Mouse (Mus musculus) liver, adult 2 months (tissue): ENCODE measurements around the gene Esyt2. TPM values are rescaled to one million over a fixed set of nuclear protein-coding genes. Genes with fewer than 3 reads are reported as not detected.

ENCODE experiments used
- DNase-seq: peaks from one replicate; pipeline ENCODE4 v3.0.0-alpha.2; 2011; ENCODE audit warnings: low read depth, low spot score; ENCODE audit errors: extremely low read depth
- H3K27ac ChIP-seq: fragments of 200-500 bp; replicated peaks from 2 replicates; pipeline ENCODE4 v1.5.1; 2012; ENCODE audit warnings: low read depth, mild to moderate bottlenecking, control low read depth, inconsistent platforms, low read length; ENCODE audit not compliant: insufficient read depth
- H3K27me3 ChIP-seq: fragments of 200-500 bp; 2 replicates; pipeline ENCODE4 v1.6.1; 2012; ENCODE audit warnings: mild to moderate bottlenecking, moderate library complexity, low read length, inconsistent platforms; ENCODE audit not compliant: control insufficient read depth, insufficient read depth
- H3K36me3 ChIP-seq: fragments of 200-500 bp; 2 replicates; pipeline ENCODE4 v1.6.1; 2012; ENCODE audit warnings: low read length, inconsistent platforms; ENCODE audit not compliant: control insufficient read depth, insufficient read depth
- H3K4me1 ChIP-seq: fragments of 200-500 bp; 2 replicates; pipeline ENCODE4 v1.6.1; 2011; ENCODE audit warnings: low read length; ENCODE audit not compliant: control insufficient read depth, insufficient read depth
- H3K4me3 ChIP-seq: fragments of 200-500 bp; 2 replicates; pipeline ENCODE4 v1.5.1; 2011; ENCODE audit warnings: low read depth, mild to moderate bottlenecking, control low read depth, low read length, moderate library complexity; ENCODE audit not compliant: insufficient read depth
- H3K79me2 ChIP-seq: fragments of 200-500 bp; 2 replicates; pipeline ENCODE4 v1.6.1; 2012; ENCODE audit warnings: inconsistent platforms, mild to moderate bottlenecking, low read length, moderate library complexity; ENCODE audit not compliant: control insufficient read depth, insufficient read depth
- H3K9ac ChIP-seq: fragments of 200-500 bp; 2 replicates; pipeline ENCODE4 v1.6.1; 2012; ENCODE audit warnings: low read depth, mild to moderate bottlenecking, control low read depth, inconsistent platforms, low read length
- CTCF ChIP-seq: fragments of 200-500 bp; IDR thresholded peaks from 2 replicates; pipeline ENCODE4 v1.5.1; 2011; ENCODE audit warnings: low read depth, low read length, control low read depth
- POLR2A ChIP-seq: fragments of 200-500 bp; IDR thresholded peaks from 2 replicates; pipeline ENCODE4 v1.6.1; 2011; ENCODE audit warnings: low read length, control low read depth; ENCODE audit not compliant: insufficient read depth; ENCODE audit errors: extremely low read depth
- WGBS: fragments of 180-500 bp; shearing (Covaris S2); methylation state at CpG from one replicate; pipeline ENCODE4 v1.1.7; 2018; 5-methylcytosine and 5-hydroxymethylcytosine counted together
- polyA plus RNA-seq: library from polyadenylated mRNA; depleted of rRNA; stranded (reverse); fragments of >200 nt; gene quantifications from 2 replicates; pipeline ENCODE4 v1.2.3, GENCODE M21; 2012
- total RNA-seq: library from RNA; depleted of rRNA; stranded (reverse); fragments of >200 nt; gene quantifications from 2 replicates; pipeline ENCODE4 v1.2.3, GENCODE M21; 2014

The Esyt2 gene
- total and polyA plus RNA-seq, 2 experiments, result 2.4 to 27.7 TPM

DNA sequence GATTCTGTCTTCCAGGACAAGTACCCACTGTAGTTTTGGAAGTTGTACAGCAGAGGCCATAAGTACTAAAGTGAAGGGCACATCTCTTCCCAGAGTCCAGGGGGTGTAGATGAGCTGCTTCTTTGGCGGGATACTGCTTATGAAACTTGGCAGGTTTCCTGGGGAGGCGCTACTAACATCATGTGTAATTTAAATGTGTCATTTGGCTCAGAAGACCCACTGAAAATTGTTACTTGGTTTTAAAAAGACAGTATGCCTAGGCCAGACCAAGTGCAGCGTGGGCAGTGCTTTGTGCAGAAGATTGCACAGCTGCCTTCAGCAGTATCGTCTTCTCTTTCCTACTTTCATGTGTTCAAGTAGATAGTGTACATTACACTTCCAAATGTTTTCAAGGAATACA is 44.5 kb downstream of the Esyt2 start:
- no peak for TF ChIP-seq POLR2A
- TF ChIP-seq CTCF, result no peak
- H3K79me2 ChIP-seq, result no peaks in the 10 kb centered on the region; the same call in 1 of the 2 replicates
- peaks cover 29% of the 10 kb centered on the region for H3K36me3 ChIP-seq
- H3K27ac ChIP-seq, result no peak overlapping the region
- whole genome bisulfite sequencing, result 66% methylated on average over 4 of the region's 4 CpGs
- H3K27me3 ChIP-seq, result no peaks in the 10 kb centered on the region
- H3K4me3 ChIP-seq, result no peak overlapping the region
- no peak for DNase-seq
- no peak overlapping the region for H3K9ac ChIP-seq
- no peaks in the 10 kb centered on the region for H3K4me1 ChIP-seq

GRCm38 (mm10) chr12:116326159-116326558 is 45.2 kb downstream of the Esyt2 start:
- TF ChIP-seq CTCF, result no peak
- no peak for TF ChIP-seq POLR2A
- Histone ChIP-seq H3K4me3 (no peak overlapping the region), H3K9ac (no peak overlapping the region), H3K79me2 (no peaks in the 10 kb centered on the region; the same call in 1 of the 2 replicates), H3K27ac (no peak overlapping the region), H3K36me3 (peaks cover 29% of the 10 kb centered on the region), H3K4me1 (no peaks in the 10 kb centered on the region), H3K27me3 (no peaks in the 10 kb centered on the region)
- no peak for DNase-seq
- WGBS, result 82% methylated on average over 1 of the region's 1 CpGs

DNA sequence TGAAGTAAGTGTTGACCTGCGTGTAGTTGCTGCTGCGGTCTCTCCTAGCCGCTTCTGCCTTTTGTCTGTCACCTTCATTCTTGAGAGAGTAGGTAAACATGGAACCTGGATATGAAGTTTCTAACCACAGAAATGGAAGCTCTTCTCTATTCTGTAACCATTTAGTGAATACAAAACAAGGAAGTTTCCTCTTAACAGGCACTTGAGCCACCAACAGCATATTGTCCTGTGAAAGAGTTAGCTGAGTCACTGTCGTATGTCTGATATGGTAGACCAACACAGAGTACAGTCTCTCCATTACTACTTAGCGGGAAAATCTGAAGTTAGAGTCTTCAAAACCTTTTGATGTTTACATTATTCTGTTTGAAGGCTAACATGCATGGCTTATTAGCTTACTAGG is 53.3 kb downstream of the Esyt2 start:
- no peak overlapping the region for H3K9ac ChIP-seq
- 93% methylated on average over 5 of the region's 5 CpGs for WGBS
- H3K79me2 ChIP-seq, result no peaks in the 10 kb centered on the region
- H3K4me3 ChIP-seq, result no peak overlapping the region
- no peak for TF ChIP-seq CTCF
- TF ChIP-seq POLR2A, result no peak
- no peak for DNase-seq
- H3K27ac ChIP-seq, result no peak overlapping the region
- no peaks in the 10 kb centered on the region for H3K4me1 ChIP-seq
- H3K36me3 ChIP-seq, result peaks cover 17% of the 10 kb centered on the region
- no peaks in the 10 kb centered on the region for H3K27me3 ChIP-seq

DNA sequence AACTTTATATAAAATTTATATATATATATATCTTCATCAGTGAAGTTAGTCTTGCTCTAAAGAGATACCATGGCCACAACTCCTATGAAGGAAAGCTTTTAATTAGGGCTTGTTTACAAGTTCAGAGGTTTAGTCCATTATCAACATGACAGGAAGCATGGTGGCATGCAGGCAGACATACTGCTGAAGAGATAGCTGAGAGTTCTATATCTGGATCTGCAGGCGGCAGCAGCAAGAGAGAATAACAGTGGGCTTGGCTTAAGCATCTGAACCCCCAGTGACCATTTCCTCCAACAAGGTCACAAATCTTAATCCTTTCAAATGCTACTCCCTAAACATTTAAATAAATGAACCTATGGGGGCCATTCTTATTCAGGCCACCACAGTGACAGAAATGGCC is 59.2 kb downstream of the Esyt2 start:
- DNase-seq, result no peak
- Histone ChIP-seq H3K4me3 (no peak overlapping the region), H3K79me2 (no peaks in the 10 kb centered on the region), H3K36me3 (peaks cover 32% of the 10 kb centered on the region), H3K27ac (no peak overlapping the region), H3K9ac (no peak overlapping the region), H3K4me1 (no peaks in the 10 kb centered on the region), H3K27me3 (no peaks in the 10 kb centered on the region)
- TF ChIP-seq CTCF, result no peak
- TF ChIP-seq POLR2A, result no peak
- 83% methylated on average over 1 of the region's 1 CpGs for WGBS

GRCm38 (mm10) chr12:116348755-116349286 is 67.8 kb downstream of the Esyt2 start:
- H3K9ac ChIP-seq, result no peak overlapping the region
- H3K4me3 ChIP-seq, result no peak overlapping the region
- peaks cover 43% of the 10 kb centered on the region for H3K36me3 ChIP-seq
- no peak overlapping the region for H3K27ac ChIP-seq
- H3K79me2 ChIP-seq, result no peaks in the 10 kb centered on the region
- no peak for DNase-seq
- H3K27me3 ChIP-seq, result no peaks in the 10 kb centered on the region
- no peaks in the 10 kb centered on the region for H3K4me1 ChIP-seq
- TF ChIP-seq POLR2A (no peak), CTCF (no peak)

- H3K27me3 ChIP-seq, result no peaks in the 10 kb centered on the region
- DNase-seq, result no peak
- WGBS, result 64% methylated on average over 2 of the region's 2 CpGs
- no peak overlapping the region for H3K9ac ChIP-seq
- no peak overlapping the region for H3K4me3 ChIP-seq
- peaks cover 40% of the 10 kb centered on the region for H3K36me3 ChIP-seq
- H3K79me2 ChIP-seq, result no peaks in the 10 kb centered on the region
- H3K4me1 ChIP-seq, result no peaks in the 10 kb centered on the region
- no peak for TF ChIP-seq CTCF
- no peak for TF ChIP-seq POLR2A
- no peak overlapping the region for H3K27ac ChIP-seq
Measured at GRCm38 (mm10) chr12:116349376-116349775, 68.4 kb downstream of the Esyt2 start.
